Comparison of ENCODE assay signal across 26 mouse cellular contexts in genomic region chr3:52947444-52947843, GRCm38 (mm10).
DNase-seq lines count a peak whose midpoint lies in the region; TF ChIP-seq lines count a peak whose summit lies in the region.
"Had no signal": no experiment of that assay in that cellular context is flagged by ENCODE, and none has a peak within 500 bp of the region (broad histone marks: within the 10 kb centered on the region; RNA-seq: fewer than 3 reads in every experiment).

No protein-coding gene starts in this region.

- in situ Hi-C loops in CH12.LX (cut with MboI; ENCODE audit: low pct_ligation_motif_present, low pct_unique_long_range_greater_than_20kb, low sequenced_read_pairs), result no loop called here

- peak overlapping the region; percentile 50 for H3K9ac ChIP-seq in CH12.LX (ENCODE audit: insufficient read depth, low read depth)
- H3K9ac ChIP-seq: embryonic facial prominence, embryonic 12.5 days; embryonic facial prominence, embryonic 15.5 days; forebrain, postnatal 0 days; heart, embryonic 12.5 days; heart, embryonic 15.5 days; hindbrain, embryonic 13.5 days had no signal

- DNase-seq in adrenal gland, adult 8-10 months, result peak; percentile 17
- no peak for DNase-seq in adrenal gland, postnatal 25 days
- DNase-seq in kidney, adult 2 months, result peak; percentile 49
- no peak for DNase-seq in kidney, adult 18-20 months
- DNase-seq in CD4-positive helper T cell, adult 2 months (ENCODE audit: low read depth, low spot score), result peak; percentile 10
- DNase-seq in CH12.LX (ENCODE audit: extremely low read depth), result no peak
- DNase-seq in gastrocnemius, postnatal 14 days, result no peak
- no peak for DNase-seq in cerebellum, postnatal 4 days (ENCODE audit: low spot score in 2 of 2)
- DNase-seq: adrenal gland, postnatal 10 days; B cell, adult 2 months; cerebellum, adult 18-20 months; cerebellum, adult 9-10 months; cerebellum, postnatal 14 days; forebrain, postnatal 0 days; gastrocnemius, adult 2 months; gastrocnemius, postnatal 25 days; heart, adult 18-20 months; heart, postnatal 10 days; heart, postnatal 36 days had no signal

- H3K9me3 ChIP-seq in CH12.LX (replicated peaks; ENCODE audit: low read length), result no peaks in the 10 kb centered on the region
- H3K9me3 ChIP-seq: embryonic facial prominence, embryonic 12.5 days; embryonic facial prominence, embryonic 15.5 days; heart, embryonic 12.5 days; heart, embryonic 15.5 days; hindbrain, embryonic 10.5 days; hindbrain, embryonic 13.5 days had no signal

- no peak for TF ChIP-seq EP300 in CH12.LX (IDR thresholded peaks at IDR 0.05; ENCODE audit: low read length)

- no peak for TF ChIP-seq POLR2A in kidney, adult 2 months (IDR thresholded peaks at IDR 0.05; ENCODE audit: low read depth, low read length)
- no peak for TF ChIP-seq POLR2A in CH12.LX (IDR thresholded peaks at IDR 0.05; ENCODE audit: low read depth, low read length)

- H3K4me3 ChIP-seq in kidney, adult 2 months (ENCODE audit: insufficient read depth, low read depth, low read length), result no peak overlapping the region
- H3K4me3 ChIP-seq in CH12.LX (replicated peaks in 1 of 3; ENCODE audit: low read depth in 2 of 3, low read length in 2 of 3, poor library complexity in 1 of 3), result no peak overlapping the region
- H3K4me3 ChIP-seq: embryonic facial prominence, embryonic 12.5 days; embryonic facial prominence, embryonic 15.5 days; gastrocnemius, adult 2 months; heart, embryonic 12.5 days; heart, embryonic 15.5 days; hindbrain, embryonic 10.5 days; hindbrain, embryonic 13.5 days had no signal

- no peak overlapping the region for H3K27ac ChIP-seq in kidney, adult 2 months (ENCODE audit: insufficient read depth, low read depth, low read length)
- no peak overlapping the region for H3K27ac ChIP-seq in CH12.LX (ENCODE audit: insufficient read depth, low read depth)
- H3K27ac ChIP-seq: embryonic facial prominence, embryonic 12.5 days; embryonic facial prominence, embryonic 15.5 days; gastrocnemius, adult 2 months; heart, embryonic 15.5 days; hindbrain, embryonic 10.5 days; hindbrain, embryonic 13.5 days had no signal

- 73% methylated on average over 5 of the region's 5 CpGs for WGBS in kidney, adult 2 months

- no peaks in the 10 kb centered on the region for H3K27me3 ChIP-seq in kidney, adult 2 months (replicated peaks; ENCODE audit: control insufficient read depth, insufficient read depth, low read length)
- no peaks in the 10 kb centered on the region for H3K27me3 ChIP-seq in CH12.LX (replicated peaks)
- H3K27me3 ChIP-seq: embryonic facial prominence, embryonic 12.5 days; embryonic facial prominence, embryonic 15.5 days; heart, embryonic 12.5 days; heart, embryonic 15.5 days; hindbrain, embryonic 13.5 days had no signal

- no peaks in the 10 kb centered on the region for H3K79me2 ChIP-seq in CH12.LX (replicated peaks; ENCODE audit: control insufficient read depth, extremely low read depth, insufficient read depth, poor library complexity, severe bottlenecking)

- dilution Hi-C loops in CH12.LX (cut with MboI; ENCODE audit: extremely low pct_ligation_motif_present, extremely low pct_unique_long_range_greater_than_20kb, low sequenced_read_pairs), result no loop called here

- H3K4me1 ChIP-seq in kidney, adult 2 months (ENCODE audit: control insufficient read depth, insufficient read depth, low read length), result no peaks in the 10 kb centered on the region
- H3K4me1 ChIP-seq in CH12.LX (ENCODE audit: control insufficient read depth in 1 of 2, insufficient read depth in 2 of 2), result peaks cover 0 to 2% of the 10 kb centered on the region in 2 experiments; a peak in 1 of 4 replicates
- H3K4me1 ChIP-seq: embryonic facial prominence, embryonic 12.5 days; hindbrain, embryonic 10.5 days; hindbrain, embryonic 13.5 days had no signal

- intact Hi-C loops in gastrocnemius, postnatal 14 days (cut with DNase I; ENCODE audit: low total_unique reads), result no loop called here

- H3K4me2 ChIP-seq in CH12.LX (ENCODE audit: insufficient read depth, low read depth, poor library complexity, severe bottlenecking), result peak overlapping the region; percentile 86
- H3K4me2 ChIP-seq: embryonic facial prominence, embryonic 12.5 days; embryonic facial prominence, embryonic 15.5 days; heart, embryonic 12.5 days; heart, embryonic 15.5 days; hindbrain, embryonic 13.5 days had no signal

- no peak for TF ChIP-seq RAD21 in CH12.LX (IDR thresholded peaks at IDR 0.05; ENCODE audit: low read depth, low read length)

- H3K36me3 ChIP-seq in kidney, adult 2 months (ENCODE audit: control insufficient read depth, insufficient read depth, low read length), result no peaks in the 10 kb centered on the region
- no peaks in the 10 kb centered on the region for H3K36me3 ChIP-seq in CH12.LX (replicated peaks in 1 of 2; ENCODE audit: control insufficient read depth in 1 of 2, insufficient read depth in 1 of 2, low read length in 1 of 2)
- H3K36me3 ChIP-seq: embryonic facial prominence, embryonic 12.5 days; embryonic facial prominence, embryonic 15.5 days; G1E; heart, embryonic 12.5 days; heart, embryonic 15.5 days; hindbrain, embryonic 10.5 days; hindbrain, embryonic 13.5 days had no signal

- TF ChIP-seq CTCF in kidney, adult 2 months (conservative IDR thresholded peaks at IDR 0.05; ENCODE audit: insufficient read depth, insufficient read length, low read depth, low read length), result no peak
- no peak for TF ChIP-seq CTCF in CH12.LX (conservative IDR thresholded peaks at IDR 0.05 in 1 of 2, IDR thresholded peaks at IDR 0.05 in 1 of 2; ENCODE audit: low read depth in 2 of 2, low read length in 2 of 2)

TF ChIP-seq in CH12.LX, 34 proteins besides CTCF, POLR2A, EP300 and RAD21:
- TF ChIP-seq USF1 (IDR thresholded peaks at IDR 0.05; ENCODE audit: low read depth, low read length) (no peak), POLR2AphosphoS2 (IDR thresholded peaks at IDR 0.05; ENCODE audit: low read depth, low read length) (no peak), KAT2A (IDR thresholded peaks at IDR 0.05; ENCODE audit: insufficient replicate concordance, low read length) (no peak), MAX (IDR thresholded peaks at IDR 0.05; ENCODE audit: low read length) (no peak), IRF4 (IDR thresholded peaks at IDR 0.05; ENCODE audit: low read depth, low read length) (no peak), NRF1 (IDR thresholded peaks at IDR 0.05; ENCODE audit: low read depth, low read length) (no peak), ELF1 (IDR thresholded peaks at IDR 0.05; ENCODE audit: low read depth, low read length) (no peak), E2F4 (IDR thresholded peaks at IDR 0.05; ENCODE audit: insufficient replicate concordance, low read depth, low read length) (no peak), RCOR1 (conservative IDR thresholded peaks at IDR 0.05; ENCODE audit: low read depth, low read length) (no peak), PAX5 (IDR thresholded peaks at IDR 0.05; ENCODE audit: low read length) (no peak), GABPA (IDR thresholded peaks at IDR 0.05; ENCODE audit: insufficient replicate concordance, low read depth, low read length) (no peak), UBTF (IDR thresholded peaks at IDR 0.05; ENCODE audit: low read depth, low read length) (no peak), SIN3A (IDR thresholded peaks at IDR 0.05; ENCODE audit: low read length) (no peak), JUND (conservative IDR thresholded peaks at IDR 0.05; ENCODE audit: low read depth, low read length) (no peak), BHLHE40 (IDR thresholded peaks at IDR 0.05; ENCODE audit: low read depth, low read length) (no peak), MXI1 (IDR thresholded peaks at IDR 0.05; ENCODE audit: low read depth, low read length) (no peak), CHD2 (IDR thresholded peaks at IDR 0.05; ENCODE audit: low read length) (no peak), TCF12 (IDR thresholded peaks at IDR 0.05; ENCODE audit: low read depth, low read length) (no peak)

Comparison
In these comparisons a context has a peak if more than half of its experiments do, and no peak if none do; other contexts are left out.
1. DNase-seq: peak in adrenal gland, adult 8-10 months (single experiment), kidney, adult 2 months (single experiment) and CD4-positive helper T cell, adult 2 months (single experiment); none in adrenal gland, postnatal 25 days (single experiment), kidney, adult 18-20 months (single experiment), CH12.LX (single experiment), gastrocnemius, postnatal 14 days (single experiment) and cerebellum, postnatal 4 days (0 of 2).